Mouse (Mus musculus) neutrophil, adult 59 days (primary cell): ENCODE data around the gene Axl. TPM values are rescaled to one million over a fixed set of nuclear protein-coding genes. Genes with fewer than 3 reads are reported as not detected.

Experiments
- total RNA-seq, 2 experiments: library from RNA; stranded (reverse); gene quantifications; 1 replicate in 1 of 2; 2 replicates in 1 of 2; pipeline ENCODE4 v1.2.4; 2023

The Axl gene
- 1 to 10 TPM; 4.0 to 6.3 TPM for total RNA-seq

DNA sequence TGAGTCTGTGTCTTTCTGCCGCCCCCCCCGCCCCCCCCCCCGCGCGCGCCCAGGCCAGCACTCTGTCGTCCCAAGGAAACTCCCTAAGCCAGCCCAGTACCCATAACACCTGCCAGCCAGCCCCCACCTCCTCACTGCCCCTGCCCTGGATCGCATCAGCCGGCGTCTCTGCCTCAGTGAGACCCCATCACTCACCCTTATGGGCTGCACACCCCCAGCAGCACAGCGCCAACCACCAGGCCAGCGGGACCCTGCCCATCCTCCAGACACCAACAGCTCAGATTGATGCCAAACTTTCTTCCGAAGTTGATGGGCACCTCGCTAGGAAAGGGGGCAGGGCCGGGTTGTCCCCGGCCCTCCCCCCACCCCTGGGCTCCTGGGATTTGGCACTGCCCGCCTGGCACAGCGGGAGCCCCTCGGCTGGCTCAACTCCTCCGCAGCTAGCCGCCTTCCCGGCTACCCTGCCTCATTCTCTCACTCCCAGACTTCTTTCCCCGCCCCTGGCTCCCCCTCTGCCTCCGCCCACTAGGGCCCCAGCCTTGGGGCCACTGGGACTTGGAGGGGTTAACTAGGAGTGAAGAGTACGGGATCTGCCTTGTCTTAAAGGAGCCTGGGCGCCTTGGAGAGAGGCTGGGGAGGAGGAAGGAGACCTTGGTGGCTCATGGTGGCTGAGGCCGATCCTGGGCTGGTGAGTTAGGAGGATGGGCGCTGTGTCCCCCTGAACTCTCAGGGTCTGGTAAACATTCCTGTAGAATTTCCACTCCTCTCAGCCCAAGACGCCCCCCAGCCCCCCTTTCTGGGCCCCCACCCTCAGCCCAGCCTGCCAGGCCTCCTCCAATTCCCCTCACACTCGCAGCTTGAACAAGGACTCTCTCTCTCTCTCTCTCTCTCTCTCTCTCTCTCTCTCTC lies at the start of gene Axl:
Axl (minus strand) TSS at position 486 of the 909 bp plus-strand sequence.

DNA sequence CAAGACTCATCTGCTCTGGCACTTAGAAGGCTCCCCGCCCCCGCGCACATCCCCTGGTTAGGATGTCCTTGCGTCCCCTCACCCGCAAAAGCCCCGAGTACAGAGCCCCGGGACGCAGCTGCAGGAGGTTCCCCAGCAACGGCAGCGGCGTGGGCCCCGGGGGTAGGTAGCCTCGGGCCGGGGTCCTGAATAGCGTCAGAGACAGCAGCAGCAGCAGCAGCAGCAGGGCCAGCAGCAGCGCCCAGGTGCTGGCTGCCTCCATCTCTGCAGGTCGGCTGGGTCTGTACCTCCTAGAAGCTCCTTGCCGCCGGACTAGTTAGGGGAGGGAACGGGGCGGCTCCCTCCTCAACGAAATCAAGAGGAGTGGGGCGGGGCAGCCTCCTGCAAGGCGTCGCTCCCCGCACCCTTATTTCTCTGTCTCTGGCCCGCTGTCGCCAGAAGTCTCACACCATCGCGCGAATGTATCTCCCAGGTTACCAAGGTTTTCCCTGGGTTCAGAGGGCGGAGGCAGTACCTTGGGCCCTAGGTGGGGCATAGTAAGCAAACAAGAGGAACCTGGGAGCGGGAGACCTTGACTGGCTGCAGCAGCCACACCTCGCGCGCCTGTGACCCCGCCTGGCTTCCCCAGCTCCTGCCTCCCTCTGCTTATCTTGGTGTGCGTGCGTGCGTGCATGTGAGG lies 27.9 kb upstream of the Axl start, which contains the start of gene Cyp2s1:
Cyp2s1 (minus strand) TSS at position 673 of the 679 bp plus-strand sequence.

GRCm38 (mm10) chr7:25754738-25755467 lies 33.6 kb downstream of the Axl start, which contains the start of gene Hnrnpul1:
Hnrnpul1 (minus strand) TSS chr7:25754757.

DNA sequence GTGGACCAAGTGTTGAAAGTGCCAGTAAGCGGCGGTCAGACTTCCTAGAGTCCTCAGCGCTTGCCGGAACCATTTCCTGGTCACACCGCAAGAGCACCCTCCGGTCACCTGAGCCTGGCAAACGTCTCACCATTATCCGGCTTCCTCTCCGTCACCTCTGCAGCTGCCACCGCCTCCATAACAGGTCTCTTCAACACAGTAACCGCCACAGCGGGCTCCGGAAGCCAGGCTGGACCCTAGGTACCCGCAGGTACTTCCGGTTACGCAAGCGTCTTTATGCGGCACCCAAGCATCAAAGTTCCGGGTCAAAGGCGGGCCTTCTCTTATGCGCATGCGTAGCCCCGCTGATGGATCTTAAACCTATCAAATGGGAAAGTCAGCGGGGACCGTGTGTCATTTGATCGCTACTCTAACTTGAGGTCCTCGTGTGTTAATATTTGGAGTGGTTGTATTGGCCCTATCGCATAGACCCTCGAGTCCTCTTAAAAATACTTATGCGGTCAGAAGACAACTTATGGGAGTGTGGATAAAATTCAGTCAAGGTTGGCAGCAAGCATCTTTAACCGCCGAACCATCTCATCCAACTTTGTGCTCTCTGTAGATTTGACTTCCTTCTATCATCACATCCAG lies 69.6 kb downstream of the Axl start, which contains the start of gene Ccdc97:
Ccdc97 (minus strand) TSS at position 301 of the 630 bp plus-strand sequence.

Other genes with a start within 250 kb of the Axl start
- gene Ceacam2, start 248.8 kb downstream of the Axl start, total RNA-seq, result 10 to 100 TPM; 33.5 to 35.1 TPM
- gene Erich4, start 172.8 kb downstream of the Axl start, total RNA-seq, result not detected
- gene Dmac2, start 169.3 kb downstream of the Axl start, total RNA-seq, result 10 to 100 TPM; 21.2 to 25.3 TPM
- 10 to 100 TPM; 16.3 to 24.1 TPM for gene B3gnt8, start 162.1 kb downstream of the Axl start, total RNA-seq
- gene Bckdha, start 129.7 kb downstream of the Axl start, total RNA-seq, result 10 to 100 TPM; 41.4 to 49.7 TPM
- gene Exosc5, start 129.5 kb downstream of the Axl start, total RNA-seq, result 10 to 100 TPM; 27.7 to 34.1 TPM
- under 1 TPM in 1 of 2 experiments, not detected in 1; 0.42 TPM for gene Tmem91, start 113.5 kb downstream of the Axl start, total RNA-seq
- gene B9d2, start 107.9 kb downstream of the Axl start, total RNA-seq, result 10 to 100 TPM; 26.2 to 28.7 TPM
- 100 to 1,000 TPM; 166 to 200 TPM for gene Tgfb1, start 101.7 kb downstream of the Axl start, total RNA-seq
- gene Ccdc97, start 69.6 kb downstream of the Axl start, total RNA-seq, result 10 to 100 TPM; 66.4 to 74.4 TPM
- 100 to 1,000 TPM; 199 to 224 TPM for gene Hnrnpul1, start 33.9 kb downstream of the Axl start, total RNA-seq
- not detected for gene Cyp2s1, start 28.2 kb upstream of the Axl start, total RNA-seq
- gene Cyp2b10, start 108.9 kb upstream of the Axl start, total RNA-seq, result not detected